Mouse (Mus musculus) heart, postnatal 0 days (tissue): Measurements from ENCODE around the gene Bpifb5.

Source experiments
- CTCF ChIP-seq: IDR thresholded peaks from 2 replicates; pipeline ENCODE4 v1.5.1; 2016; ENCODE audit warnings: antibody characterized with exemption, control low read depth, low read depth
- EP300 ChIP-seq: IDR thresholded peaks from 2 replicates; pipeline ENCODE4 v1.6.1; 2016; ENCODE audit warnings: antibody characterized with exemption, low read depth

DNA sequence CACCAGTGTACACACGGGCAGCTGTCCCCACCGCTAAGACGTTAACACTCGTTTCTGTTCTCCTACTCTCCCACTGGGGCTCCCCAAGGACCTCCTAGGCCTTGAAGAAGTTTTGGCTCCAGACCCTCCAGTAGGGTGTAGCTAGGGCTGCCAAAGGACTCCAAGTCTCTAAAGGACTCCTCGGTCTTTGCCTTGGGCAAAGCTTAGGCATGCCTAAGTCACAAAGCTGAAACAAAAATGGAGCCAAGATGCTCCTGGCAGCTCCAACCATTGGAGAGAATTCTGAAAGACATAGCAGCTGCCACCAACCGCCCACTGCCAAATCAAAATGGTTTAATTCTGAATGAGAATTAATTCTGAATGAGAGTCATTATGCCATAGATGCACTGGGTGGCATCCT lies 9.9 kb downstream of the Bpifb5 start:
- TF ChIP-seq EP300 (no peak), CTCF (no peak)
